Mouse (Mus musculus): ENCODE results near the gene Ddr1. TPM values are rescaled to one million over a fixed set of nuclear protein-coding genes. Genes with fewer than 3 reads are reported as not detected.
A peak's percentile ranks its signal among the peaks of the same experiment; 100 is the strongest.

The Ddr1 gene
- polyA plus RNA-seq, 1 experiment from 2014 or later = 72.5 TPM

- DNase-seq (ENCODE audit: low spot score) = peak; percentile 93
- WGBS = 32% methylated on average over 21 of the region's 21 CpGs
- no peak overlapping the region for H3K4me2 ChIP-seq (replicated peaks)
These were observed 21.1 kb upstream of the Ddr1 start for GRCm38 (mm10) chr17:35725286-35726232.

DNA sequence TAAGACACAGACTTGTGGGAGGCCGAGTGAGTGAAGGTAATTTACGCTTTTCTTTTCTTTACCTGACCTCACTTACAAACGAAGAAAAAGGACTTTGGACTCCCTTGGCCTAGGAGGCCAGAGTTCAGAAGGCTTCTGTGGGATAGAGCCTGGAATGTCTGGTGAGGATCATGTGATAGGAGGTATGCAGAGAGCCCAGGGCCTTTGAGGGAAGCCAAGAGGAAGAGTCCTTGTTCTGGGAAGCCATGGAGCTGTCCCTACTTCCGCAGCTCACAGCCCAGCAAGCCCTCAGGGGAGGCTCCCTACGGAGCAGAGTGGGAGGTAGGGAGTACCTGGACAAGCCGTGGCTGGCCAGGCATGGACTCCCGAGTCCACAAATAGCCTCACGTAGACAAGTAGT is 17.3 kb upstream of the Ddr1 start:
- WGBS = 72% methylated on average over 8 of the region's 8 CpGs
- ATAC-seq (ENCODE audit: low FRiP score) = no peak

More at GRCm38 (mm10) chr17:35725286-35726232, 21.1 kb upstream of the Ddr1 start:
- no peaks in the 10 kb centered on the region for H3K36me3 ChIP-seq (replicated peaks; ENCODE audit: control insufficient read depth, insufficient read depth)
- ATAC-seq (ENCODE audit: low FRiP score) = peak; percentile 66
- peaks cover 1% of the 10 kb centered on the region; the same call in 1 of the 2 replicates for H3K4me1 ChIP-seq (replicated peaks; ENCODE audit: control insufficient read depth, insufficient read depth, low read length)
- no peak overlapping the region for H3K9ac ChIP-seq
- no peaks in the 10 kb centered on the region for H3K27me3 ChIP-seq (ENCODE audit: control insufficient read depth, insufficient read depth, low read length)
- H3K27ac ChIP-seq = no peak overlapping the region
- H3K4me3 ChIP-seq (replicated peaks; ENCODE audit: low read length) = no peak overlapping the region
- H3K9me3 ChIP-seq (ENCODE audit: control insufficient read depth, low read length) = no peaks in the 10 kb centered on the region

DNA sequence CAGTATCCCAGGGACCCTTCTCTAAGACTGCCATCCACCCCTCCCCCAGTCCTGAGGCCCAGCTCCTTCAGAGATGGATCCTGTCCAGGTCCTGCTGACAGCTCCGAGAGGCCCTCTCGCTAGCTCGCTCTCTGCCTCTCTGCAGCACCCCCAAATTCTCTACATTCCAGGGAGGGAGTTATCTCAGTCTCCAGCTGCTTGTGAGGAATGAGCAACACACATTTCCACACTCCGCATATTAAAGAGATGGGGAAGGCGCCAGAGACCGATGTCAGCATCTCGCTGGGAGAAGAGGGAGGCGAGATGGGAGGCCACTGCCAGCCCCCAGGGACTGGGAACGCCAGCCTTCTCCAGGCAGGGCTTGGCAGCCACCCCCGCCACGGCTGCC is 15.9 kb upstream of the Ddr1 start:
- H3K27me3 ChIP-seq (ENCODE audit: control insufficient read depth, insufficient read depth, low read length) = no peaks in the 10 kb centered on the region
- H3K27ac ChIP-seq = peak overlapping the region; percentile 43; the same call in 1 of the 2 replicates
- no peak overlapping the region for H3K4me3 ChIP-seq (replicated peaks; ENCODE audit: low read length)
- peak overlapping the region; percentile 12; the same call in 1 of the 2 replicates for H3K4me2 ChIP-seq (replicated peaks)
- 10% methylated on average over 11 of the region's 11 CpGs for WGBS
- no peaks in the 10 kb centered on the region for H3K9me3 ChIP-seq (ENCODE audit: control insufficient read depth, low read length)
- ATAC-seq (ENCODE audit: low FRiP score) = no peak; the same call in 1 of the 2 replicates
- H3K4me1 ChIP-seq (replicated peaks; ENCODE audit: control insufficient read depth, insufficient read depth, low read length) = peaks cover 6% of the 10 kb centered on the region; the same call in 1 of the 2 replicates
- DNase-seq (ENCODE audit: low spot score) = no peak
- no peak overlapping the region for H3K9ac ChIP-seq
- H3K36me3 ChIP-seq (replicated peaks; ENCODE audit: control insufficient read depth, insufficient read depth) = no peaks in the 10 kb centered on the region

More for the DNA sequence above, 17.3 kb upstream of the Ddr1 start:
- Histone ChIP-seq H3K27ac (no peak overlapping the region), H3K9me3 (ENCODE audit: control insufficient read depth, low read length) (no peaks in the 10 kb centered on the region), H3K27me3 (ENCODE audit: control insufficient read depth, insufficient read depth, low read length) (no peaks in the 10 kb centered on the region), H3K9ac (no peak overlapping the region), H3K4me2 (replicated peaks) (no peak overlapping the region), H3K36me3 (replicated peaks; ENCODE audit: control insufficient read depth, insufficient read depth) (no peaks in the 10 kb centered on the region), H3K4me3 (replicated peaks; ENCODE audit: low read length) (no peak overlapping the region), H3K4me1 (replicated peaks; ENCODE audit: control insufficient read depth, insufficient read depth, low read length) (peaks cover 6% of the 10 kb centered on the region; the same call in 1 of the 2 replicates)
- DNase-seq (ENCODE audit: low spot score) = no peak

DNA sequence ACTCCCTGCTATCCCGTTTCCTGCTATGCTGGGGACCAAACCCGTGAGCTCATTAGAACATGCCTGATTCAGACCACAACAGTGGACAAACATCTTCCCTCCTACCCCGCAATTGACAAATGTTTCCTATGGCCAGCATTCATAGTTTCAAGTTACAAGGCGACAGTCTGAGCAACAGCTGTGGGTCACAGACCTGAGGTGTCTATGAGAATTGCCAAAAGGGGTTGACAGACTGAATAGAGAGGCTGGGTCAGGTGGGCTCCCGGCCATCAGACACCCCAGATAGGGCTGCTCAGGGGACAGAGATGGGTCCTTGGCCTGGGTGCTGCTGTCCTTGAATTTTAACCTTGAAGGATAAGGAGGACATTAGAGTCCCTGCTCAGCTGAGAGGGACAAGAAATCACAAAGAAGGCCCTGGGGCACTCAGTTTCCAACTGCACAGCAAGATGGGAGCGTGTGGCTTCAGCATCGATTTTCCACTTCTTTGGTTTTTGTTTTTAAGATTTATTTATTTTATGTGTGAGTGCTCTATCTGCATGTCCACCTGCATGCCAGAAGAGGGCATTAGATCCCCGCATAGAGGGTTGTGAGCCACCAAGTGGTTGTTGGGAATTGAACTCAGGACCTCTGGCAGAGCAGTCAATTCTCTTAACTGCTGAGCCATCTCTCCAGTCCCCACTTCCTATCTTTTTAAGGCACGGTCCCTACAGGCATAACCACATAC is 15.4 kb upstream of the Ddr1 start:
- H3K4me3 ChIP-seq (replicated peaks; ENCODE audit: low read length) = no peak overlapping the region
- 66% methylated on average over 9 of the region's 9 CpGs for WGBS
- H3K36me3 ChIP-seq (replicated peaks; ENCODE audit: control insufficient read depth, insufficient read depth) = no peaks in the 10 kb centered on the region
- no peak overlapping the region for H3K9ac ChIP-seq
- no peak overlapping the region; the same call in 1 of the 2 replicates for H3K4me2 ChIP-seq (replicated peaks)
- no peaks in the 10 kb centered on the region for H3K9me3 ChIP-seq (ENCODE audit: control insufficient read depth, low read length)
- H3K27ac ChIP-seq = peak overlapping the region; percentile 43; the same call in 1 of the 2 replicates
- ATAC-seq (ENCODE audit: low FRiP score) = no peak
- no peaks in the 10 kb centered on the region for H3K27me3 ChIP-seq (ENCODE audit: control insufficient read depth, insufficient read depth, low read length)
- DNase-seq (ENCODE audit: low spot score) = no peak
- peaks cover 6% of the 10 kb centered on the region; the same call in 1 of the 2 replicates for H3K4me1 ChIP-seq (replicated peaks; ENCODE audit: control insufficient read depth, insufficient read depth, low read length)

DNA sequence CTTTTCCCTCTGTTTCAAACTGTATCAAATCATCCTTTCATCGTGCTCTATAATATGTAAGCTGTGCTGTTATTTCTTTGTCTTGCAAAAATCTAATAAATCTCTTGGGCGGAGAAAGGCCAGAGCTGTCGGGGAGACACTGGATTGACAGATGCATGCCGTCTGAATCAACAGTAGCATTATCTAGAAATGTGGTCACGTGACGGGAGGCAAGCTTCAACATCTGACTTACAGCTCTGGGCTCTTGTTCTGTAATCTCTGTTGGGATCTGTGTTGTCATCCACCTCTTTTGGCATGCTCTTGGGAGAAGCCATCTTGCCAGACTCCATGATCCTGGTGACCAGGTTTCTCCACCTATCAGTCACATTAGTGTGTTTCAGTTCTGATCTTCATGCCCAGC is 12.7 kb upstream of the Ddr1 start:
- Histone ChIP-seq H3K9ac (no peak overlapping the region), H3K36me3 (replicated peaks; ENCODE audit: control insufficient read depth, insufficient read depth) (no peaks in the 10 kb centered on the region), H3K4me2 (replicated peaks) (no peak overlapping the region), H3K27me3 (ENCODE audit: control insufficient read depth, insufficient read depth, low read length) (no peaks in the 10 kb centered on the region), H3K4me3 (replicated peaks; ENCODE audit: low read length) (no peak overlapping the region), H3K4me1 (replicated peaks; ENCODE audit: control insufficient read depth, insufficient read depth, low read length) (peaks cover 6% of the 10 kb centered on the region; the same call in 1 of the 2 replicates), H3K27ac (no peak overlapping the region), H3K9me3 (ENCODE audit: control insufficient read depth, low read length) (no peaks in the 10 kb centered on the region)
- DNase-seq (ENCODE audit: low spot score) (no peak), ATAC-seq (ENCODE audit: low FRiP score) (no peak)
- 82% methylated on average over 6 of the region's 6 CpGs for WGBS

DNA sequence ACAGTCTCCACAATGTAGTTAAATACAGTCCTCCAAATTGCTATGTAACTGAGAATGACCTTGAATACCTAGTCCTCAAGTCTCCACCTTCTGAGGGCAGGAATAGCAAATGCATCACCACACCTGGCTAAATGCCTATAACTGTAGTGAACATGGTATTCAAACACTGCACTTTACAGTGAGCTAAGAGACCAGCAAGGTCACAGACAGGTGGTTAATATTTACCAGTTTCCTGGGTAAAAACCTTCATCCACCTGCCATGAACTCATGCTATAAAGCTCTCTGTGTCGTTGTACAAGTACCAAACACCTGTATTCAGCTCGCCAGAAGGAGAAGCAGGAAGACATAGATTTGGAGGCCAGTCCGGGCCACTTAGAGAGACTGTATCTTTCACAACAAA is 11.7 kb upstream of the Ddr1 start:
- Histone ChIP-seq H3K4me2 (replicated peaks) (no peak overlapping the region), H3K9ac (no peak overlapping the region), H3K4me3 (replicated peaks; ENCODE audit: low read length) (no peak overlapping the region), H3K9me3 (ENCODE audit: control insufficient read depth, low read length) (no peaks in the 10 kb centered on the region), H3K27me3 (ENCODE audit: control insufficient read depth, insufficient read depth, low read length) (no peaks in the 10 kb centered on the region), H3K36me3 (replicated peaks; ENCODE audit: control insufficient read depth, insufficient read depth) (no peaks in the 10 kb centered on the region), H3K27ac (no peak overlapping the region), H3K4me1 (replicated peaks; ENCODE audit: control insufficient read depth, insufficient read depth, low read length) (peaks cover 7% of the 10 kb centered on the region)
- DNase-seq (ENCODE audit: low spot score) (no peak), ATAC-seq (ENCODE audit: low FRiP score) (no peak)
- 92% methylated on average over 3 of the region's 3 CpGs for WGBS

DNA sequence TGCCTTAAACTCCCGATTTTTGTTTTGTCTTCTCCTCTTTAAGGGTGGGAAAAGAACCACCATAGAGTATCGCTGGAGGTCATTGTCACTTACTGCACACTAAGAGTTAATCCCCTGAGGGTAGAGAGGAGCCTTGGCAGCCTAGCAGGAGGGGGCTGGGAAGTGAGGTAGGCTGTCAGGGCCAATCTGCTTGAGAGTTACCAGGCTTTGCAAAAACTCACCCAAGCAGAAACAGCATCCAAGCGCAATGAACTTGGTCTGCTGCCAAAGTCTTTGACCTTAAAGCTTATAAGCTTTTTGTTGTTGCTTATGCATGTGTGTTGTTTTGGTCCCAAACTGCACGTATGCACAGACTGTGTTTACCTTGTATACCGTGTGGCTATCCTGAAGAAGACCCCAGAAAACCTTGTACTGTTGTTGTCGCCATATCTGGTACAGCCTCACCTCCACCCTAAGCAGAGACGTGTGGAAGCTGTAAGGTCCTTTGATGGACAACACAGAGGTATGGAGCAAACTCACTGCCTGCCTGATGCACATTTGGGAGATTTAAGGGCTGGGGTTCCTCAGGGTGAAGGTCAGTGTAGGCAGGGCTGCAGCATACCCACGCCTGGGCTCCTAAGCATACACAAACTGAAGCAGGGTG is 6.4 kb upstream of the Ddr1 start:
- no peaks in the 10 kb centered on the region for H3K36me3 ChIP-seq (replicated peaks; ENCODE audit: control insufficient read depth, insufficient read depth)
- H3K9me3 ChIP-seq (ENCODE audit: control insufficient read depth, low read length) = no peaks in the 10 kb centered on the region
- DNase-seq (ENCODE audit: low spot score) (peak; percentile 67), ATAC-seq (ENCODE audit: low FRiP score) (peak; percentile 65; the same call in 1 of the 2 replicates)
- no peak overlapping the region for H3K4me2 ChIP-seq (replicated peaks)
- no peak overlapping the region for H3K9ac ChIP-seq
- H3K4me3 ChIP-seq (replicated peaks; ENCODE audit: low read length) = no peak overlapping the region
- WGBS = 21% methylated on average over 8 of the region's 8 CpGs
- H3K27me3 ChIP-seq (ENCODE audit: control insufficient read depth, insufficient read depth, low read length) = no peaks in the 10 kb centered on the region
- peaks cover 10% of the 10 kb centered on the region for H3K4me1 ChIP-seq (replicated peaks; ENCODE audit: control insufficient read depth, insufficient read depth, low read length)
- H3K27ac ChIP-seq = peak overlapping the region; percentile 66; the same call in 1 of the 2 replicates

DNA sequence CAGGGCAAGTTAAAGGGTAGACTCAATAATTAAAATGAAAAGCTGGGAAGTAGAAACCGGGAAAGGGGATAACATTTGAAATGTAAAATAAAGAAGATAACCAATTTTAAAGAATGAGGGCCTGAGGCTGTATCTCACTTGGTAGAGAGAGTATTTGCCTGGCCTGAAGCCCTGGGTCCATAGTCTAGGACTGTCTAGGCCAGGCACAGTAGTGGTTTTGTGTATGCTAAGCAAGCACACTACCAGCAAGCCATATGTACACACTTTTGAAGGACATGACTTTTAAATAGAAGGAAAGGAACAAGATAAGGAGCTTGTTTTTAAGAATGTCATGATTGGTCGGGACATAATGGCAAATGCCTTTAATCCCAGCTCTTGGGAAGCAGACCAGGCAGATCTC is 4.2 kb upstream of the Ddr1 start:
- WGBS = 87% methylated on average over 2 of the region's 2 CpGs
- Histone ChIP-seq H3K4me3 (replicated peaks; ENCODE audit: low read length) (no peak overlapping the region), H3K9me3 (ENCODE audit: control insufficient read depth, low read length) (no peaks in the 10 kb centered on the region), H3K4me1 (replicated peaks; ENCODE audit: control insufficient read depth, insufficient read depth, low read length) (peaks cover 27% of the 10 kb centered on the region), H3K4me2 (replicated peaks) (no peak overlapping the region), H3K27me3 (ENCODE audit: control insufficient read depth, insufficient read depth, low read length) (no peaks in the 10 kb centered on the region), H3K36me3 (replicated peaks; ENCODE audit: control insufficient read depth, insufficient read depth) (no peaks in the 10 kb centered on the region), H3K9ac (no peak overlapping the region), H3K27ac (no peak overlapping the region)
- DNase-seq (ENCODE audit: low spot score) (no peak), ATAC-seq (ENCODE audit: low FRiP score) (no peak)

DNA sequence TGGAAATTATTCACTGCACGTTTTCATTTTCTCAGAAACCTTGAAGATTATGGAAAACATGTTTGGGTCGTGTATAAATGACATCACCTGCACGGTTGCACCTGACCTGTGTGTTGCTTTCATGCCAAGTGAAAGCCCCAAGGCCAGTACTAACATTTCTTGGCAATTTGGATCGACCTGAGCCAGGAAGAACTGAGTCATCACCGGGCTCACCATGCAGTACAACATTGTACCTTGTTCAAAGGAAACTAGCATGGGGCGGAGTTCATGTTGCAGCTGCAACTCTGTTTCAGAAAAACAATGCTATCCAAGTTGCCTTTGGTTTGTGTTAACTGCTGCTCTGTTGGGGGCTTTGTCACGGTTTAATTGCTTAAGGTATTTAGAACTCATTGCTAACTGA is 3.5 kb upstream of the Ddr1 start:
- 66% methylated on average over 7 of the region's 7 CpGs for WGBS

More for the DNA sequence above, 3.5 kb upstream of the Ddr1 start:
- Histone ChIP-seq H3K27ac (no peak overlapping the region), H3K36me3 (replicated peaks; ENCODE audit: control insufficient read depth, insufficient read depth) (no peaks in the 10 kb centered on the region), H3K9me3 (ENCODE audit: control insufficient read depth, low read length) (no peaks in the 10 kb centered on the region), H3K4me2 (replicated peaks) (no peak overlapping the region), H3K9ac (no peak overlapping the region), H3K27me3 (ENCODE audit: control insufficient read depth, insufficient read depth, low read length) (no peaks in the 10 kb centered on the region), H3K4me3 (replicated peaks; ENCODE audit: low read length) (no peak overlapping the region), H3K4me1 (replicated peaks; ENCODE audit: control insufficient read depth, insufficient read depth, low read length) (peaks cover 28% of the 10 kb centered on the region)
- no peak for ATAC-seq (ENCODE audit: low FRiP score)
- DNase-seq (ENCODE audit: low spot score) = no peak
